Mouse (Mus musculus) erythroblast, embryonic 14.5 days (primary cell): Measurements from ENCODE around the gene Gm26727.

ENCODE experiments used
- GATA1 ChIP-seq: IDR thresholded peaks from 2 replicates; pipeline ENCODE4 v1.6.1; 2012; ENCODE audit warnings: low read length, inconsistent platforms, mixed read lengths
- TAL1 ChIP-seq: IDR thresholded peaks from 3 replicates; pipeline ENCODE4 v1.6.1; 2012; ENCODE audit warnings: low read length, inconsistent platforms, mixed read lengths

DNA sequence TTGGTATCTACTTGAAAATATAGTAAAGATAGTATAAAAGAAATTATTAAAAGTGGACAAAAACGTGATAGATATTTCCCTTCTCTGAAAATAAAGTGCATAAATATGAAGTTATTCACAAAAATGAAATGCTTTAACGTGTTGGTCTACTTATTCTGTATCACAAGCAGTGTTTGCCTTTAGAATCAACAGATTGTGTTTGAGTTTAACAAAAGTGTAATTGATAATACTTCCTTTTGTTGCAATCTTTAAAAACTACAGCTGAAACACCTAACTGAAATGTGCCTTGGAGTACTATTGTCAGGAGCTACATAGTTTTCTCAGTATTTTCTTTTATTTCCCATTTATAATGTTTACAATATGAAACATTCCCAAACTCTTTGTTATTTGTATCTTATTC is at the start of gene Gm26727:
- no peak for TF ChIP-seq TAL1
- TF ChIP-seq GATA1: no peak
